Mouse (Mus musculus) layer of hippocampus, postnatal 36 days (tissue): Measurements from ENCODE around the gene Rasgef1a. TPM values are rescaled to one million over a fixed set of nuclear protein-coding genes. Genes with fewer than 3 reads are reported as not detected.

Experiments
- DNase-seq, 2 experiments: peaks; one replicate each; pipeline ENCODE4 v3.0.0; 2022
- total RNA-seq, 2 experiments: library from RNA; stranded (reverse); gene quantifications; 2 replicates each; pipeline ENCODE4 v1.2.3; 2021

Gene Rasgef1a
- total RNA-seq, 2 experiments from 2014 or later, result 207 to 211 TPM

DNA sequence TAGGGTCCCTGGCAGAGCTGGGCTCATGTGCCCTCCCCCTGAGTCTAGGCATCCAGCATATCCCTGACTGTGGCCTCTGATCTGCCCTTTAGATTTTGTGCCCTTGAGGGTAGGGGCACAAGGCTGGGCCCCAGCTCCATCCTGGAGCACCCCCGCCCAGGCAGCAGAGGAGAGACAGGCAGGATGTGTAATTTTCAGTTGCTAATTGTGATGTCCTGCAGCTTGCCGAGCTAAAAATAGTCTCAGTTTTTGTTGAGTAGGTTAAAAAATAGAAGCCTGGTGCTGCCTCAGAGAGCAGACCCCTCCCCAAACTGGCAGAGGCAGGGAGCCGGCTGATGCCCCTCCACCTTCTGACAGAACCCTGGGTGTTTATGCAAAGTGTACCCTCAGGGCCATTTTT is 62.9 kb downstream of the Rasgef1a start:
- DNase-seq, result peak in 1 of 2 experiments; percentile 15

DNA sequence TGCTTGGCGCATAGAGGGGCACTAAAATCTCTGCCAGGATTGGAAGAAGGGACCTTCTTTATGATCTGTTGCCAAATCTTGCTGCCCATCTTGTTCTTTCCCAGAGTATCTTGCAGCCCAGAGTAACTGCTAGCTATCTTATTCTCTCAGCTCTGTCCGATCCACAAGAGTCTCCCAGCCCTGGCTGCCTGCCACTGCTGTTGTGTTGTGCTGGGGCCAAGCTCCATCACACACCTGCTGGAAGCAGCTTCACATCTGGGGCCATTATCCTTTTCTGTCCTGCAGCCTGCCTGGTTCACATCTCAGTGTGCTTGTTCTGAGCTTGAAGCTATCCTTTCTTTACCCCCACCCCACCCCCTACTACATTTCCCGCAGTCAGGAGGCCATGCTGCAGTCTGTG is 65.0 kb downstream of the Rasgef1a start:
- DNase-seq, result no peak

DNA sequence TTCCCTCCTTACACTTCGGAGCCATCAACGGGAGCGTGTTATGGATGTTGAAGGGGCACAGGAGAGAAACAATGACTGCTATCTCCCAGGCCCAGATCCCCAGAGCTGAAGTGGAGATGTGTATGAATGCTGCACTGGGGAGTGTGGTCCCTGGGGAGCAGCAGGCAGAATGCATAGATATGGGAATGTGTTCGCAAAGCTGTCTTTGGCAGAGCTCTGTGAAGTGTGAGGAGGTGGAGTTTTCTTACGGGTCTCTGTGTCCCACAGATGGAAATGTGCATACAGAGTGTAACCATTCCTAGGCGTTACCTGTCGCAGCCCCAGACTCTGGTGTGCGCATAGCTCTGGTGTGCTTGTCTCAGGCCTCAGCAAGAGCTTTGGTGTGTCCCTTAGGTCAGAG is 65.5 kb downstream of the Rasgef1a start:
- DNase-seq, result no peak

DNA sequence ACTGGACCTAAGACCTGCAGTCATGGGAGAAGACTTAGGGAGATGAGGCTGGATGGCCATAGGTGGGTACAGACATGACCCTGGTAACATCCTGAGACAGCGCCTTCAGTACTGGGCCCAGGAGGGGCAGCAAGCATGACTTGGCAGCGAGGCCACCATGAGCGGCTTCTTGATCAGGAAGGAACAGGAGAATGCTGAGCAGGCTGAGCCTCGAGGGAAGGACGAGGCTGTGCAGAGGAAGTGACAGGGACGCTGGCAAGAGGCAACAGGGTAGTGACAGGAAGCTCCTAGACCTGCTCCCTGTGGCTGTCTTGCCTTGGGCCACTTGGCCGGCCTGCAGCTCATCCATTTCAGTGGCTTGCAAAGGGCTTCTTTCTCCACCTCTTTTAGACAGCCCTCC is 66.2 kb downstream of the Rasgef1a start:
- DNase-seq, result no peak

DNA sequence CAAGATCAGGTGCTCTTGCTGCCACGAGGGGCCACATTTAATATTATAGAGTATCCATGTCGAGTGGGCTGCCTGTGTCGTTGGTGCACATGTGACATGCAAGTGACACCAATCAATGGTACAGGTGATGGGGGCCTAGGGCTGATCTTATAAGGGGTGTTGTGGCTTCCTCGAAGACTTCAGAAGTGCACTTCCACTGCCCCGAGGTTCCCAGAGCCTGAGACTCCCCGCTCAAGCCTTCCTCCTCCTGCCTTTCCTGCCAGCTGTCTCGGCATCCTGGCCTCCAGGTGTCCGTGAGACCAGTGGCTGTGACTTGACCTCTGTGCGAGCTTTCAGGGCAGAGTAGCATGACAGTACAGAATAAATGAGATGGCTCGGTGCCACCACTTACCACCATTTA is 67.5 kb downstream of the Rasgef1a start:
- no peak for DNase-seq

DNA sequence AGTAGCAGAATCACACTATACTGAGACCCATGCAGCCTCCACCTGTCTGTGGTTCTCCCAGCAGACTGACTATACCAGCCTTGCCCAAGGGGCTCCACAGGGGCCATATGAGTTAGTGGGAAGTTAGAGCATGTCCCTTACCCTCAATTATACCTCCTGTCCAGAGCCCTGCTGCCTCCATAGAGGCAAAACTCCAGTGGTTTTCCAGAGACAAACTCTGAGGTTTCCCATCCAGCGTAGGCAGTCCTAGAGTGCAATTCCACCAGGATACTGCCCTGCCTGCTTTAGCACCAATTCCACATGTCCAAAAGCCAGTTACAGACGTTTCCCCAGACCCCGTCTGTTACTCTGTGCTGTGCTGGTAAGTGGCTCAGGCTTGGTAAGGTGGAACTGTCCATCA is 68.1 kb downstream of the Rasgef1a start:
- DNase-seq, result no peak

DNA sequence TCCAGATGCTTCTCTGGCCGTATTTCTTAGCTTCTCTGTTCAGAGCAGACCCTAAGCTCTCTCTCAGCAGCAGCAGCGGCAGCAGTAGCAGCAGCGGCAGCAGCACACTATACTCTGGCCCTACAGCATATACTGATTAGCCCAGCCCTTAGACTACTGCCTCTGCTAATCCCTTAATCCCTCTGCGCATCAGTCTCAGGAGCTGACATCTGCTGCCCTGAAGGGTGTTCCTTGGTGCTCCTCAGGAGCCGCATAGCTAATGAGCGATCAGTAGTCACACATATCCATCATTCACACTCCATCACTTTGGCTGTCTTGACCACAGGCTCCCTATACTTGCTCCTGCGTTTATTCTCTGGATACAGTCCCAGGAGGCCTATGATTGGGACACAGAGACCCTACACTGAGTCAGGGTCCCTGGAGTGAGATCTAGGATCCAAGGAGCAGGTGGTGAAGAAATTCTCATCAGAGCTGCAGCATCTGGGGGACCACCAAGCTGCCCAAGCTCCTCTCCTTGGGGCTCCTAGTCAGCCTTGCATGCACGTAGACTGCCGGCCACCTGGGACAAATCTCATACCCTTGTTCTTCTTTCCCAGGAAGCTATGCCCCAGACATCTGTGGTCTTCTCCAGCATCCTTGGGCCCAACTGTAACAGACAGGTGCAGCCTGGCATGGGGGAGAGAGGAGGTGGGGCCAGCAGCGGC is 68.7 kb downstream of the Rasgef1a start:
- DNase-seq, result no peak

DNA sequence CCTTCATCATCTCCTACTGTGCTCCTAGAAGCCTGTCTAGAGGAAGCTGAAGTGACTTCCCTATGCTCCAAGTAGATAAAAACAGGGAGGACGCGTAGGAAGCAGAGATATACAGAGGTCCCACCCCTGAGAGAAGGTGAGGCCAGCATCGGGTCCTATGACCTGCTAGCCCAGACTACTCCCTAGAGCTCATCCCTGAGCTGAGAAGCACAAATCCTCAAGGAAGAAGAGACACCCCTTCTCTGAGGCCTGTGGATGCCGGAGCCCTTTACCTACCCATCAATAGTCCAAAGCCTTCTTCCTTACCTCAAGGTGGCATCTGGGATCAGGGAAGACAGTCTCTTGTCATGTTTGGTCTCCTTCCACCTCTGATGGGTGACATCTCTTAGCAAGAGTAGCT is 69.5 kb downstream of the Rasgef1a start:
- no peak for DNase-seq

DNA sequence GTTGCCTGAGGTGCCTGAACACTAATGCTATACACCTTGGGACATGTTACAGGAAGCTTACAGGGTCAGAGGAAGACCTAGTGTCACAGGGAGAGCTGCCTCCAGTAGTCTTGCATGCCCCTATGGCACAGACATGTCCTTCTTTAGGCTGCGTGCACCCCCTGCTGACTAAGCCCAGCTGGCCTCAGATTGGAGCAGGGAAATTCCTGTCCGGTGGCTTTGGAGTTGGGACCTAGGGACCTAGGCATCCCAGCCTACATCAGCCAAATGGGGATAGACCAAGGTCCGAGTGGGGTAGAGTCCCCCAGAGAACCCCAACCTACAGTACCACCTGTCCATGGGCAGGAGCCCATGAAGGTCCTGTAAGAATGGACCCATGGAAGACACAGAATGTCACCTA is 71.1 kb downstream of the Rasgef1a start:
- DNase-seq, result no peak

DNA sequence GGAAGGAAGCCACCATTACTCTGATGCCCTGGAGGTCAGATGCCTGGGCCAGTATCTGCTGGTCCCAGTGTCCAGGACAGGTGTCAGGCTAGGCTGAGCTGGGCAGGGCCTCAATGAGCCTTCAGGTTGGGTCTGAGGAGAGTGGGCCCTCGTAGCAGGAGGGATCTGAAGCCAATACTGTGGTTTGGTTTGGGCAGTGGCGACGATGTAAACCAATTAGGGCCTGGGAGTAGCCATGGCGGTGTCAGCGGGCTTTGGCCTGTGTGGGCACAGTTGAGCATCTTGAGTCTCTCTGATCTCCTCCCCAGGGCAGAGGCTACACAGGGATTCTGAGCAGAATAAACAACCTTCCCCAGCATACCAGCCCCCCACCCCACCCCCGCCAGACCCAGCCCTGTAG is 72.4 kb downstream of the Rasgef1a start:
- no peak for DNase-seq

DNA sequence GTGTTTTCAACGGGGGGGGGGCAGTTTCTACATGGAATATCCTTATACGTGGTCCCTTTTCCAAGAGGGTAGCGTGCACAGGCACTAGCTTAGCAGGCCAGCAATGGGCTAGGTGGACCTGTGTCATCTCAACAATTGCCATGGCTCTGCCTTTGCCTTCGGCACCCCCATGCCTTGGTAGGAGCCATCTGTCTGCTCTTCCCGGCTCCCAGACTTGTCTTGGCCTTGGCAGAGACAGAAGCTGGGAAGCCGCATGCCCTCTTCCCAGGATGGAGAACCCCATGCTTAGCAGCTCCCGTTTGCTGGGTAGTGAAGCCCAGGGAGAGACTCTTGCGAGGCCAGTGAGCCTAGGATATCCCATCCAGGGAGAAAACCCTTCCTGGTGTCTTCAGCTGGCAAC is 73.4 kb downstream of the Rasgef1a start:
- DNase-seq, result no peak

DNA sequence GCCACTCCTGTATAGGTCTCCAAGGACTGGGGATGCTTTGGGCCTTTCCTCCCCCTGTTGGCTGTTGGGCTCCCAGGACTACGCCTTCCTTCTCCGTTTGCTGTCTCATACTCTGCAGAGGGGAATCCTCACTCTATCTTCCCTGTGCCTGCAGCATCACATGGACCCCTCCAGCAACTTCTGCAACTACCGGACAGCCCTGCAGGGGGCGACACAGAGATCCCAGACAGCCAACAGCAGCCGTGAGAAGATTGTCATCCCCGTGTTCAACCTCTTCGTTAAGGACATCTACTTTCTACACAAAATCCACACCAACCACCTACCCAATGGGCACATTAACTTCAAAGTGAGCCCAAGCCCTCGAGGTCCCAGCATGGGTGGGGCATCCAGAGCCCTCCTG is 76.7 kb downstream of the Rasgef1a start:
- peak in 1 of 2 experiments; percentile 17 for DNase-seq

DNA sequence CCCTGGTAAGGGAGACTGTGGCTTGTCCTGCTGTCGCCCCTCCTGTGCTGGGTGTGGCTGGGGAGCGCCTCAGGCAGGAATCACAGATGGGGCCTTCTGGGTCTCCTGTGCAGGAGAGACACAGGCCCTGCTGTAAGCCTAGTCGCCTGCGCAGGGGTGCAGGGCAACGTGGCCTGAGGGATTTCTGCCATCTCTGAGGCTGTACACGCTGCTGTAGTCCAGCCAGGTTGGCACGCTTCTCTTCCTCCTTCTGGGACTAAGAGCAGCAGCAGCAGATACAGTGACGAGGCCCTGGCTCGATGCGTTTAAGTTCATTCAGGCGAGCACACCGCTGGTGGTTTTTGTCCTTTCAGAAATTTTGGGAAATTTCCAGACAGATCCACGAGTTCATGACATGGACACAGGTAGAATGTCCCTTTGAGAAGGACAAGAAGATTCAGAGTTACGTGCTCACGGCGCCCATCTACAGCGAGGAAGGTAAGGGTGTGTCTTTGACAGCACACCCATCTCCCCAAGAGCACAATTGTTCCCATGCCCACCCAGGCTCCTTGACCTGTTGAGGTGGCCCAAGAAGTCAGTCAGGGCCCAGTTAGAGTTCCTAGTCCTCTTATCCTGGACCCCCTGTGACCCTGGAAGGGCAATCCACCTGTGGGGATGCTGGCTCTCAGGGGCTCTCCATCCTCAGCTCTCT is 77.7 kb downstream of the Rasgef1a start:
- peak in 1 of 2 experiments; percentile 2 for DNase-seq

DNA sequence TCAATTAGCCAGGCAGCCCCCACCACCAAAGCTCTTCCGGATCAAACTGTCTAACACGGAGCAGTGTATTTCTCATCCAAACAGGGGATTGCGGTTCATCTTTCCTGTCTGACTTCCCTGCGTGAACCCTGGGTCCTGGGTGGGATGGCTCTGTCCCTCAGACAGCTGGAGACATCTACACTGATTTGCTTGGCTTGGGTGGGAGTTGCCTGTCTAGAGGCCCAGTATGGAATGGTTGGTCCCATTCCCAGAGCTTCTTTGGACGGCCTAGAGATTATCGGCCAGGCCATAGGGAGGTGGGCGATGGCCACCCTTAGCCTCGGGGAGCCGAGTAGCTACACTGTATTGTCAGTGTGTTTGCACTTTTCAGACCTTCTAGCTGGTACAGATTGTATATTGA is 79.6 kb downstream of the Rasgef1a start:
- DNase-seq, result no peak

DNA sequence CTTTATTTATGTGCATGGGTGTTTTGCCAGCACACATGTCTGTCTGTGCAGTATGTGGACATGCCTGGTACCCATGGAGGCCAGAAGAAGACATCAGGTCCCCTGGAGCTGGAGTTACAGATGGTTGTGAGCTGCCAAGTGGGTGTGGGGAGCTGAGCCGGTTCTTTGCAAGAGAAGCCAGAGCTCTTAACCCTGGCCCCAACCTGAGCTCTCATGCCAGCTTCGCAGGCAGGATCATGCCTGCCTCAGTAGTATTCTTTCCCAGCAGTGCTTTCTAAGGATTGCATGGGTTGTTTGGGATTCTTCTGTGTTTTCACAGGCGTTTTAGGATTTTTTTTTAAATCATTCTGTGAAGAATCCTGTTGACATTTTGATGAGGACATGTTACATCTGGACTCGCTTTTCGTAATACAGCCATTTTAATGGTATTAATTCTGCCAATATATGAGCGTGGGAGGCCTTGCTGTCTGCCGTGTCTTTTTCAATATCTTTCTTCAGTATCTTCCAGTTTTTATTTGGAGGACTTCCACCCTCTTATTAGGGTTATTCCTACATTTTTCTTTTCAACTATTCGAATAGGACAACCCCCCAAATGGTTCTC is 86.6 kb downstream of the Rasgef1a start:
- DNase-seq, result no peak

DNA sequence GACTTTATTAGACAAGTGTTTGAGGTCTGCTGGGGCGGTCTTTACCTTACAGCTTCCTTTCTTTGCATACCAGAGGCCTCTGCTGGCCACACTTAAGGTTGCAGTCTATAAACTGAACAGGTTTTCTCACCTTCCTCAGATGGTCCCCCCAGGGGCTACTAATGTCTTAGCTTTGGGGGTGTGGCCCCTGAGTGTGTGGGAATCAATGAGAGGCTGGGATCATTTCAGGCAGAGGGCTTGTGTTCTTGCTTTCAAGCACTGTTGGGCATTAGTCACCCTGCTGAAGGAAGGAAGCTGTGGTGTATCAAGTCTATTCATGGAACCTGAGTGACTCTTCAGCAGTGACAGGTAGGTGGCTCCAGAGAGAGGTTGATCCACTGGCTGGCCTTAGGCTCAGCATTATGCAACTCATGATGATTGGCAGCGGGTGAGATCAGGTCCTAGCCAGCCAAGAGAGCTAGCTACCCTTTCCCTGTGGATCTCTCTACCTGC is 88.1 kb downstream of the Rasgef1a start:
- DNase-seq, result no peak

DNA sequence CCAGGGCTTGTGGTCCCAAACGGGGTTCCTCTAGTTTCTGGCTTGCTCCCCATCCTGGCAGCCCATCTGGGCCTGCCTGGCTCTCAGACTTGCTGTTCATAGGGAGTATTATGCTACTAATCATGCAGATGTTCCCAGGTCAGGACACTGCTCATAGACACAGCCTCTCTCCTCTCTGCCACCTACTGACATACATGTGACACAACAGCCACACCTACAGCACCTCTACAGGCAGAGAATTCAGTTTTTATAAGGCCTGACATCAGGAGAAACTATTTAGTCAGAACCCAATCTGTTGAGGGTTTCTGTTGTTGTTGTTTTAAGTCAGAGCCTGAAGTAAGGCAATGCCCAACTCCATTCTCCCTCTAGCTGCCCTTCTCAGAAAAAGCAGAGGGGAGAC is 100.6 kb downstream of the Rasgef1a start:
- no peak for DNase-seq

DNA sequence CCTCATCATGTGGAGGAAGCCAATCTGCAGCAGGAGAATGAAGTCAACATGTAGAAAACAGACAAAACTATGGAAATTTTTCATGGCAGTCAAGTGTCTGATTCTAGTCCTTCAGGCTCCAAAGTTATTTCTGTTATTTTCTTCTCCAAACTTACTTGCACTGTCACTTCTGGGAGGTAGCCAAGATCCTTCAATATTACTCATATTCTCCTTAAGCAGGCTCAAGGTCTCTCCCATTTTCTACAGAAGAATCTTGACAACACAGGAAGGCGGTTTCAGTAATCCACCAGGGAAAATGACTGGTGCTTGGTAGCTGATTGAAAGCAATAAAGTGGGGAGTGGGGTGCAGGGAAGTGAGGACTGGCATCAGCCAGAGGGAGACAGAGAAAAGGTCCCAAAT is 111.5 kb downstream of the Rasgef1a start:
- no peak for DNase-seq

DNA sequence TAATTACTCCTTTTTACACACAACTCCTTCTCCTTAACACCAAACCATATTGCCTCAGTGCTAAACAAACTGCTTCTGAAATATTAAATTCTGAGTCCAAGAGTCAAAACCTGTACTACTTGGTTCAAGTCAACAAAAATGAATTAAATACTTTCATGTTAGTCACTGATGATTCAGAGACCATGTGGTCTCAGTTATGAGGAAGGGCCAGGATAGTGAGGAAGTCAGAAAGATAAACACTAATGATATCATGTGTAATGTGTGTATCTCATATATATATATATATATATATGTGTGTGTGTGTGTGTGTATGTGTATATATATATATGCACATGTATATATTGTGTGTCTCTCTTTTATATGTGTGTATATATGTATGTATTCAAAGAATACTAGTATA is 115.3 kb downstream of the Rasgef1a start:
- DNase-seq, result no peak

DNA sequence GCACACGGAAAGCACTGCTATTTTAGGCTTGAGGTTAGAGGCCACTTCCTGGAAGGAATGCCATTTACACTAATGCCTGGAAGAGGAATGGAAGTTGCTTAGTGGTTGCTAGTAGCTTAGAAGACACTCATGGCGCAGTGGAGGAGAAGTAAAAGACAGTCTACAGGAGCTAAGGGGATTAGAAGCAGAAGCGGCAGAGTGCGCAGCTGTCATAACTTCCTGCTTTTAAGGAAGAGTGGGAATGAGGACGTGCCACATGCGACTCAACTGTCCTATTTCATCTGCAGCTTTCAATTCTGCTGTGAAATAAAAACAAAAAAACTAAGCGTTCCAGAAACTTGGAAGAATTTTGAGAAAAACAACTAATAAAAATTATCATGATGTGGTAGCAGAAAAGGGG is 116.0 kb downstream of the Rasgef1a start:
- DNase-seq, result no peak

DNA sequence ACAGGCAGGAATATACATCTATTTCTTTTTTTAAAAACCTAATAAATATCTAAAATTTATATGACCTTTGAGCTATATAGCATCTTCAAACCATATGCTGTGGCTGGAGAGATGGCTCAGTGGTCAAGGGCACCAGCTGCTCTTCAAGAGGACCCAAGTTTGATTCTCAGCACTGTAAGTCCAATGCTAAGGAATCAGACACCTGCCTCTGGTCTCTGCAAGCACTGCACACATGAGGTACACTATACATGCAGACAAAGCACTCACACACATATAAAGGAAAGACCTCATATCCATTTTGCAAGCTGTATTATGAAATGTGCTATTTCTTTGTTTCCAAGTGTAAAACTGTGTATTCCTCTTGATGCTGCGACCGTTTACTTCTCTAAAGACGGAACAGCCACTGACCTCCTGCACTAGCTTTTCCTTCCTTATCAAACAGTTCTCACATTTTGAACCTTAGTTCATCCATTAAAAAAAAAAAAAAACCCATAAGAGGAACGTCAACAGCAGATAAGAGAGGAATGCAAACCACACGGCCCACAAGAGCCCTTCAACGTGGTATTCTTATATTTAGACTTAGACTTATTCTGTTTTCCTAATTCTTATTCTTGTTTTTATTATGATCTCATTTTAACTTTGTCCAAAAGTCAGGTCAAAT is 116.7 kb downstream of the Rasgef1a start:
- DNase-seq, result no peak

DNA sequence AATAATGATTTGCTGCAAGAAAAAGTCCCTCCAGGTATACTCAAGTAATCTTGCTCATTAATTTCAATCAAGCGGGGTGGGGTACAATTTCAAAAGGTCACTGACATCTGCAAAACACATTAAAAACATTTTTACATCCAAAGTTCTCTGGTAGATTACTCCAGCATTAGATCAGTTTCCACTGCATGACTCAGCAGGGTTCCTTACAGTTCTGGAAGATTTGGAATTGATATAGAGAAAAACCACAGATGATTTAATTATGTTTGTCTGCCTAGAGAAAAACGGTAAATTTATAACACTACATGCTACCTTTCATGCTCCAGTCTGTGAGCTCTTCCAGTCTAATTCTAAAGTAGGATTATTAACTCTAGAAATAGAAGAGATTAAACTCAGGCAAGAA is 118.8 kb downstream of the Rasgef1a start:
- DNase-seq, result no peak

DNA sequence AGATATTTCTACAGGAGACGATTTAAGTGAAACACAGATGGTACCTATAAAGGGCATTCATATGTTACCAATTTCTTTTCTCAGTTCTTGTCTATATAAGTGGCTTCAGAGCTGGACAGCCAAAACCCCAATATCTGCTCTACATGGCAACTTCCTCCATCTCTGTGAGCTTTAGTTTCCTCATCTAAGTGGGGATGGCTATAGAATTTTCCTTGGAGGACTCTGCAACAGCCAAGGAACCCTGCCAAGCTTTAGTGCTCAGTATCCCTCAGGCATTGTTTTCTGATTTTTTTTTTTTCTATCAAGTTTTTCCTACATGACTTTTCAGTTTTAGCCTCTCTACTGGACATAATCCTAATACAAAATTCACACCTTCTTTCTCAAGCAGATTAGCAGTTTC is 123.2 kb downstream of the Rasgef1a start:
- no peak for DNase-seq
